Mouse (Mus musculus) C2C12 (cell line): Measurements from ENCODE around the gene C8g.

Source experiments
- CEBPB ChIP-seq: IDR thresholded peaks from one replicate; pipeline ENCODE4 v1.6.1; 2011; ENCODE audit warnings: low read depth, mild to moderate bottlenecking, control low read depth, moderate library complexity
- CTCF ChIP-seq: IDR thresholded peaks from one replicate; pipeline ENCODE4 v1.5.1; 2011; ENCODE audit not compliant: control insufficient read depth, insufficient read depth, insufficient read length
- FOSL1 ChIP-seq: IDR thresholded peaks from one replicate; pipeline ENCODE4 v1.8.0; 2011; ENCODE audit warnings: mild to moderate bottlenecking, low read length; ENCODE audit not compliant: poor library complexity, insufficient read depth, severe bottlenecking
- MAX ChIP-seq: IDR thresholded peaks from one replicate; pipeline ENCODE4 v1.6.1; 2011; ENCODE audit warnings: mild to moderate bottlenecking, control low read depth
- MYOD1 ChIP-seq: IDR thresholded peaks from one replicate; pipeline ENCODE4 v1.6.1; 2011; ENCODE audit warnings: low read depth; ENCODE audit not compliant: control insufficient read depth, insufficient read length
- MYOG ChIP-seq: IDR thresholded peaks from one replicate; pipeline ENCODE4 v1.6.1; 2011; ENCODE audit not compliant: control insufficient read depth, insufficient read length; ENCODE audit errors: extremely low read depth
- USF1 ChIP-seq: IDR thresholded peaks from one replicate; pipeline ENCODE4 v1.6.1; 2011; ENCODE audit warnings: low read depth, mild to moderate bottlenecking, control low read depth, moderate library complexity

DNA sequence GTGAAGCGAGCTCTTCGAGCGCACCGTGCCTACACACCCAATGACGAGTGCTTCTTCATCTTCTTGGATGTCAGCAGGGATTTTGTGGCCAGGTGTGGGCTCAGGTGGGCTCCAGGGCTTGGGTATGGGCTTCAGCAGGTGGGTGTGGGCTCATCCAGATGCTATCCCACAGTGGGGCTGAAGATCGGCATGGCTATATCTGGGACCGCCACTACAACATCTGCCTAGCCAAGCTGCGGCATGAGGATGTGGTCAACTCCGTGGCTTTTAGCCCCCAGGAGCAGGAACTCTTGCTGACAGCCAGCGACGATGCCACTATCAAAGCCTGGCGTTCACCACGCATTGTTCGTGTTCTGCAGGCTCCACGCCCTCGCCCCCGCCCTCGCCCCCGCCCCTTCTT is 3.0 kb upstream of the C8g start:
- no peak for TF ChIP-seq CTCF
- no peak for TF ChIP-seq FOSL1
- no peak for TF ChIP-seq USF1
- TF ChIP-seq MAX: no peak
- TF ChIP-seq MYOD1: no peak
- TF ChIP-seq MYOG: no peak
- no peak for TF ChIP-seq CEBPB
